Mouse (Mus musculus): Measurements from ENCODE around the gene Mnd1. TPM values are rescaled to one million over a fixed set of nuclear protein-coding genes. Genes with fewer than 3 reads are reported as not detected.

Mnd1 gene
- polyA plus RNA-seq, 1 experiment from 2014 or later: 5.3 TPM

DNA sequence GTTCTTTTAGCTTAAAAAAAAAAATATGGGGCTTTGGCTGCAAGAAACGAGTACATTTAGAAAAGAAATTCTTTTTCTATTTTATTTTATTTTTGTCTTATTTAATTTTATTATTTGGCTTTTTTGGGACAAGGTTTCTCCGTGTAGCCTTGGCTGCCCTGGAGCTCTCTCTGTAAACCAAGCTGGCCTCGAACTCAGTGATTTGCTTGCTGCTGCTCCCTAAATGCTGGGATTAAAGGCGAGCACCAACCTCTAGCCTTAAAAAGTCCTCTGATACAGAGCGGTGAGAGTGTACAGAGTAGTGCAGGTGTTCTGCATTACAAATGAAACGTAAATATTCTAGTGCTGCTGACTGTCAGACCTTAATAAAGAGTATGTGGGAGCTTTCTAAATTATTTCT is 519 bp upstream of the Mnd1 start:
- 58% methylated on average over 6 of the region's 6 CpGs for WGBS
- no peak overlapping the region for H3K9ac ChIP-seq
- no peaks in the 10 kb centered on the region for H3K9me3 ChIP-seq (replicated peaks)
- peaks cover 7% of the 10 kb centered on the region for H3K4me1 ChIP-seq
- peak overlapping the region; percentile 94 for H3K4me2 ChIP-seq
- no peak overlapping the region for H3K4me3 ChIP-seq
- no peak for ATAC-seq
- H3K27me3 ChIP-seq: no peaks in the 10 kb centered on the region
- H3K27ac ChIP-seq: no peak overlapping the region
- H3K36me3 ChIP-seq (ENCODE audit: poor library complexity, severe bottlenecking): peaks cover 25% of the 10 kb centered on the region

DNA sequence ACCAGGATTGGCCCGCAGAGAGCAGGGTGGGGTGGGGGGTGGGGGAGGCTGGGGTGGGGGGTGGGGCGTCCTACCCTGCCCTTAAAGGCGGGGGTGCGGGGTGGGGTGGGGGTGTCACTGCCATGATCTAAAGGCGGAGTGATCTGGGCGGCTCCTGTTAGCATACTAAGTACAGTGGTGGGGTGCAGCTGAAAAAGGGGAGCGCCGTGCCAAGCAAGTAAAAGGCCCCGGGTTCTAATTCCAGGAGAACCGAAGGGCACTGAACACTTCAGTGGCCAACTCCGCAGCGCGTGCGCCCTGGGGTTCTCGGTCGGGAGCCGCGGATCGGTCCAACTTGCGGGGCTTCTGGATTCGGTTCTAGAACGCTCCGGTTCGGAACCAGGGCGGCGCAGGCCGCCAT is 440 bp downstream of the Mnd1 start:
- ATAC-seq: no peak; the same call in none of the 2 replicates
- peak overlapping the region; percentile 70 for H3K9ac ChIP-seq
- H3K27me3 ChIP-seq: no peaks in the 10 kb centered on the region
- peak overlapping the region; percentile 94 for H3K4me2 ChIP-seq
- peaks cover 7% of the 10 kb centered on the region for H3K4me1 ChIP-seq
- peak overlapping the region; percentile 50 for H3K4me3 ChIP-seq
- peaks cover 17% of the 10 kb centered on the region for H3K36me3 ChIP-seq (ENCODE audit: poor library complexity, severe bottlenecking)
- WGBS: under 1% methylated on average over 24 of the region's 27 CpGs
- H3K27ac ChIP-seq: no peak overlapping the region
- H3K9me3 ChIP-seq (replicated peaks): no peaks in the 10 kb centered on the region

DNA sequence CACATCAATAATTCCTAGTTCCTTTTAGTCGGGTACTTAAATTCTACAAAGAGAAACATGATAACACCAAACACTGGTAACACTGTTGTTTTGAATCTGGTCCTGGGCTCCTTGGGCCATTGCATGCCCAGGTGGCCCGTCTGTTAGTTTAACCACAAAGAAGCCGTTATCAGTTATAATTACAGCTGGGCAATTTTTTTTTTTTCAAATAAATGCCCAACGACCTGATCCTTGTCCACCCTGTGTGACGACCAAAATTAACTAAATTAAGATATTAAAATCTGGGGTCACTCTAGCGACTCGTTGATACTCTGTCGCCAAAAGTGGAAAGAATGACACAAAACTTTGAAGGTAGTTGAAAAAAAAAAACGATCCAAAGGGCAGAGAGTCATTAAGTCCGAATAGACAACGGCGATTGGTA is 855 bp downstream of the Mnd1 start:
- 16% methylated on average over 12 of the region's 12 CpGs for WGBS
- ATAC-seq: no peak
- no peaks in the 10 kb centered on the region for H3K27me3 ChIP-seq
- no peak overlapping the region for H3K9ac ChIP-seq
- peak overlapping the region; percentile 50; the same call in 1 of the 2 replicates for H3K4me3 ChIP-seq
- peaks cover 7% of the 10 kb centered on the region for H3K4me1 ChIP-seq
- peaks cover 13% of the 10 kb centered on the region for H3K36me3 ChIP-seq (ENCODE audit: poor library complexity, severe bottlenecking)
- H3K9me3 ChIP-seq (replicated peaks): no peaks in the 10 kb centered on the region
- no peak overlapping the region for H3K27ac ChIP-seq
- peak overlapping the region; percentile 94 for H3K4me2 ChIP-seq

DNA sequence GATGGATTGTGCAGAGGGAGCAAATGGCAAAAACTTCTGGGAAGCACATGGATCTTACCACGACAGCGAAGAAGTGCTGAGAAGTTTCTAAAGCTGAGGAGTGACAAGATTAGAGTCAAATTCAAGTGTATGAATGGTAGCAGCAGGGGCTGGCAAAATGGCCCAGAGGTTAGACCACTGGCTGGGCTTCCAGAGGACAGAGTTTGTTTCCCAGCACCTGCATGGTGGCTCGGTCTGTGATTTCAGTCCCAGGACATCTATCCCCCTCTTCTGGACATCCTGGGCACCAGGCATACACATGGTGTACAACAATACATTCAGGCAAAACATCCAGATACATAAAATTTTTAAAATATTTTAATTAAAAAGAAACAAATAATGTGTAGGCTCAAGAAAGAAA is 5.8 kb downstream of the Mnd1 start:
- Histone ChIP-seq H3K4me1 (no peaks in the 10 kb centered on the region), H3K27ac (no peak overlapping the region), H3K4me2 (no peak overlapping the region), H3K4me3 (no peak overlapping the region), H3K9ac (no peak overlapping the region), H3K9me3 (replicated peaks) (no peaks in the 10 kb centered on the region), H3K27me3 (no peaks in the 10 kb centered on the region), H3K36me3 (ENCODE audit: poor library complexity, severe bottlenecking) (no peaks in the 10 kb centered on the region)
- no peak for ATAC-seq
- 96% methylated on average over 3 of the region's 3 CpGs for WGBS

DNA sequence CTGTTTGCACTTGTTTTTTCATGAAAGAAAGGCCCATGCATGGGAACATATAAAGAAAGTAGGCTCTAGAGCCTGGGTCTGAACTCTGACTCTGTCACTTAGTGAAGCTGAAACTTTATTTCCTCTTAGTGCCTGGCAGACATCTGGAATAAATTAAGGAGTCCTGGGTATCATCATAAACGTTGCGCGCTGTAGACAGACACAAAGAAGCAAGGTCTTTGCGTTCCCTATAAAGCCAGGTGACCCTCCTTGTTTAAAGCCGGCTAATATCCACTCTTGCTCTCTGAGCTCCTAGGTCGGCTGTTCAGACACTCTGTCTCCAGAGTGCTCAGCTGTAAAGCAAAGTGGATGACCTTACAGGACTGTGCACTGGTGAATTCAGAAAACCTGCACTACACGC is 14.6 kb downstream of the Mnd1 start:
- Histone ChIP-seq H3K4me3 (no peak overlapping the region), H3K9me3 (replicated peaks) (no peaks in the 10 kb centered on the region), H3K27ac (no peak overlapping the region), H3K4me1 (no peaks in the 10 kb centered on the region), H3K9ac (no peak overlapping the region), H3K36me3 (ENCODE audit: poor library complexity, severe bottlenecking) (no peaks in the 10 kb centered on the region), H3K27me3 (no peaks in the 10 kb centered on the region), H3K4me2 (no peak overlapping the region)
- no peak for ATAC-seq
- 91% methylated on average over 7 of the region's 7 CpGs for WGBS

DNA sequence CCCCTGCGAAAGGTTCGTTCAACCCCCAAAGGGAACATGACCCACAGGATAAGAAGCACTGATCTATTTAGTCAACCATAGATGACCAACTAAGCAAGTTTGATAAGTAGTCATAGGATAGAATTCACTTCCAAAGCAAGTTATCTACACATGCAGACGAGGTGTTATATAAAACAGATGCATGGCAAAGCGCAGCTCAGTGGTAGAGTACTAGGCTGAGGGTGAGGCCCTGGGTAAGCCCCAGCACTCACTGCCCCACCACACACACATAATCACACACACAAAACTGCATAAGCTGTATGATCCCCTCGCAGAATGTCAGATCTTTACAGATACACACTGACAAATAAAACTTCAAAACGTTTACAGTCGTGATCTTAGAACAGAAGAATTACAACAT is 19.1 kb downstream of the Mnd1 start:
- WGBS: 92% methylated on average over 7 of the region's 7 CpGs
- Histone ChIP-seq H3K9ac (no peak overlapping the region), H3K27ac (no peak overlapping the region), H3K4me2 (no peak overlapping the region), H3K4me1 (no peaks in the 10 kb centered on the region), H3K27me3 (no peaks in the 10 kb centered on the region), H3K36me3 (ENCODE audit: poor library complexity, severe bottlenecking) (no peaks in the 10 kb centered on the region), H3K4me3 (no peak overlapping the region), H3K9me3 (replicated peaks) (no peaks in the 10 kb centered on the region)
- no peak for ATAC-seq

DNA sequence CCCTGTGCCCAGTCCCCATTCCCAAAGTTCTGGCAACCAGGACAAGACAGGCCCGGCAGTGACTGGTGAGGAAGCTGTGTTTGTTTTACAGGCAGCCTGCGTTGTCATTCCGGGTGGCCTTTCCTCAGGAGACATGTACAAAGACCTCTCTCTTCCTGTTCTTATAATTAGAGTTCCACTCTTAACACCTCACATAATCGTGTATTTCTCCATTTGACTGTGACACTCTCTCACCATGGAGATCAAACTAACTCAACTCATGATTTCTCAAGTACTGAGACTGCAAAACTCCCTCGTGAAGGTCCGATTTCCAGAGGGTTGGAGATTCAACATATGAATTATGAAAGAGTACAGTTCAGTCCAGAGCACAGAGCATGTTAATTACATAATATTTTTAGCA is 19.7 kb downstream of the Mnd1 start:
- H3K36me3 ChIP-seq (ENCODE audit: poor library complexity, severe bottlenecking): no peaks in the 10 kb centered on the region
- no peak overlapping the region for H3K9ac ChIP-seq
- no peaks in the 10 kb centered on the region for H3K9me3 ChIP-seq (replicated peaks)
- no peaks in the 10 kb centered on the region for H3K27me3 ChIP-seq
- WGBS: 76% methylated on average over 6 of the region's 6 CpGs
- H3K4me3 ChIP-seq: no peak overlapping the region
- no peak for ATAC-seq
- no peak overlapping the region for H3K27ac ChIP-seq
- H3K4me2 ChIP-seq: no peak overlapping the region
- H3K4me1 ChIP-seq: no peaks in the 10 kb centered on the region

DNA sequence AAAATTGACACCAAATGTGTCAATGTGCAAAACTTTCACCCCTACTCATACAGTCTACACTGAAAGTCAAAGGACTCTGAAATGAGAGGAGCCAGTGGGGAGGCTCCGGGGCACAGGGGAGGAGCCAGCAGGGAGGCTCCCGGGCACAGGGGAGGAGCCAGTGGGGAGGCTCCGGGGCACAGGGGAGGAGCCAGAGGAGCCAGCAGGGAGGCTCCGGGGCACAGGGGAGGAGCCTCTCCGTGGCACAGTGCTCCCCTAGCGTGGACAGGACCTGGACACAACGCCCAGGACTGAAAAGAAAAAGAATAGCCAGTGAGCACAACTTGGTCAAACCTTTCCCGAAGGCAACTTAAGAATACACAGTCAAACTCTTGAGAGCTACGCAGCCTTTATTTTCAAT is 20.2 kb downstream of the Mnd1 start:
- no peak overlapping the region for H3K27ac ChIP-seq
- H3K36me3 ChIP-seq (ENCODE audit: poor library complexity, severe bottlenecking): no peaks in the 10 kb centered on the region
- H3K9ac ChIP-seq: no peak overlapping the region
- no peak overlapping the region for H3K4me2 ChIP-seq
- H3K4me3 ChIP-seq: no peak overlapping the region
- no peaks in the 10 kb centered on the region for H3K9me3 ChIP-seq (replicated peaks)
- no peak; the same call in 1 of the 2 replicates for ATAC-seq
- 31% methylated on average over 9 of the region's 9 CpGs for whole genome bisulfite sequencing
- no peaks in the 10 kb centered on the region for H3K4me1 ChIP-seq
- no peaks in the 10 kb centered on the region for H3K27me3 ChIP-seq

DNA sequence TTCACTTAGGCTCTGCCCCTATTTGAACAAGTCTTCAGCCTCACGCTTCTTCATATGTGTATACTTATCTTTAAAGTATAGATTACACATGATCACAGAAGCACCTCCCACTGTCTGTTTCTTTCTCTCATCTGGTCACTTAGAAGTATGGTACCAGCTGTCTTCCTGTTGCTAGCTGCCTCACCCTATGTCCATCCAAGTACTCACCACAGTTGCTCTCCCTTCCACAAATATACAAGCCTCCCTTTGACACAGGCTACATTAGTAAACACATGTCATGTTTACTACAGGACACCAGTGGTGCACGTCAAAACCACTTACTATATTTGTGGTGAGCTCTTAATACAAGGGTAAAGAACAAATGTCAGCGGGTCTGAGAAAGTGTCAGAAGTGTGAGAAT is 24.2 kb downstream of the Mnd1 start:
- ATAC-seq: no peak

DNA sequence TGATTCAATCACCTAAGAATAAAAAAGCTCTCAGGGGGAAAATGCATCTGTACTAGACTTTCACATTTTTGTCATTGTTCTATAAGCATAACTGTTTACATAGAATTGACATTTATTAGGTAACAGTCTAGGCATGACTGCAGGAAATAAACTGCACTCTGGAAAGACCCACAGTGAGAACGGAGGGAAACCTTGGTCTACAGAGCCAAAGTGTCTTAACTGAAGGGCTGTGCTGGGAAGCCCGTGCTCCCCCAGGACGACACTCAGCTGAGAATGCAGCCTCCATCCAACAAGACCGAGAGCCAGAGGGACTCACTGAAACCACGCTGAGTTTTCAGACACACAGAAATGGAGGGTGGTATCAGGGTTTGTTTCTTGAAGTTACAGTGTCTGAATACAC is 24.8 kb downstream of the Mnd1 start:
- ATAC-seq: no peak
- no peaks in the 10 kb centered on the region for H3K4me1 ChIP-seq
- 82% methylated on average over 5 of the region's 5 CpGs for WGBS
- H3K9me3 ChIP-seq (replicated peaks): no peaks in the 10 kb centered on the region
- no peak overlapping the region for H3K27ac ChIP-seq
- H3K9ac ChIP-seq: no peak overlapping the region
- no peak overlapping the region for H3K4me3 ChIP-seq
- H3K27me3 ChIP-seq: no peaks in the 10 kb centered on the region
- no peak overlapping the region for H3K4me2 ChIP-seq
- no peaks in the 10 kb centered on the region for H3K36me3 ChIP-seq (ENCODE audit: poor library complexity, severe bottlenecking)

More for the DNA sequence above, 24.2 kb downstream of the Mnd1 start:
- Histone ChIP-seq H3K4me3 (no peak overlapping the region), H3K4me1 (no peaks in the 10 kb centered on the region), H3K27me3 (no peaks in the 10 kb centered on the region), H3K9me3 (replicated peaks) (no peaks in the 10 kb centered on the region), H3K9ac (no peak overlapping the region), H3K4me2 (no peak overlapping the region), H3K36me3 (ENCODE audit: poor library complexity, severe bottlenecking) (no peaks in the 10 kb centered on the region), H3K27ac (no peak overlapping the region)
- 93% methylated on average over 3 of the region's 3 CpGs for WGBS

DNA sequence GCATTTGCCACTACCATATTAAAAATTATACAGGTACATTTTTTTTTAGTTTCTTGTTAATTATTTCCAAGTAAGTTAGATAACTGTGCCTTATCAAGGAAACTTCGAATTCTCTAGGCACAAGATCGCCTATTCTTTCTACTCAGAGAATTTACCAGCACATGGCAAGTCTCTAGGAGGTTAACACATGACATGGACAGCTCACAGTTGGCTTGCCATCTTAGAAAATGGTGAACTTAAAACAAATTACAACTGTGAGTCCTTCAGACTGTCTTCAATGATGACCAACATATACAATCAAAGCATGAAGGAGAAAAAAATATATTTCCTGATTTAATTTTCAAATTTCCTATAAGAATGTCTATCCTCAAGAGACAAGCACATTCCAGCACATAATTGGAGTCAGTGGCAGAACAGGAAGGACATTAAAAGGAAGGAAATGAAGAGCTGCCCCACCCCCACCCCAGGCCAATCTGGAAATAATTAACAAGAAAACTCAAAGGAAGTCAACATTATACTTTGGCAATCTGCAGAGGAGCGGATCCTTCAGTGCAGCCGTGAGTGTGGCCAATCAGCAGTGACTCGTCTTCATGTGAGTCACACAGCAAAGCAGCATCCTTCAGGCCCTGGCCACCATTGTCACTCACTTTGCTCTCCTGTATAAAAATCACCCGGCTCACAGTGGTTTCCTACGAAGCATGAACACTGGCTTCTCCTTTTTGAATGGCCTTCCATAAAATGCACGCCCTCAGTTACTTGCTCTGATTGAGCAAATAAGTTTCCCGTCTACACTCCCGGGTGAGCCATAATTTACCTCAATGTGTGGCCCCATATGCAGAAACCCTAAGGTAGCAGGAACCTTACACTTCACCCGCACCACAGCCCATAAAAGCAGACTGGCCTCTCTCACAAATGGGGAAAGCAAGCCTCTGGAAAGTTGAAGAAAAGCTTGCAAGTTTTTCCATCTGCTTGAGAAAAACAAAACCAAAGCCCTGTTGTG is 26.4 kb downstream of the Mnd1 start:
- H3K9ac ChIP-seq: no peak overlapping the region
- no peak for ATAC-seq

DNA sequence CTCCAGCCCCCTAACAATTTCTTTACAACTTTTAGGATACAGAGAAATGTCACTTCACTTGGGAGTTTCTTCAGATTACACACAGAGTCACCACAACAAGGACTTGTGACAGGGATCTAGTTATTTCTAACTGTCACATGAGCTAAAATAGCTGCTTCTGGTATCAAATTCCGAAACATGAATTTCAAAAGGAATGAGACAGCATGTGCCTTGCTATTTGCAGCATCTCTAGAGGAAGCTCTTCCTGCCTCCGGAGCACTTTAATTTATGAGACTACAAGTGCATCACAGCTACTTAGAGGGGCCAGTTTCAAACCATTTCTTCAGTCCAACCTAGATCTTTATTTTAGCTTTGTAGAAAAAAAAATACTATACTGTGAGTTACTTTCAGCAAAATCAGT is 28.2 kb downstream of the Mnd1 start:
- 91% methylated on average over 2 of the region's 2 CpGs for WGBS
- Histone ChIP-seq H3K4me1 (no peaks in the 10 kb centered on the region), H3K9ac (no peak overlapping the region), H3K36me3 (ENCODE audit: poor library complexity, severe bottlenecking) (no peaks in the 10 kb centered on the region), H3K9me3 (replicated peaks) (no peaks in the 10 kb centered on the region), H3K4me2 (no peak overlapping the region), H3K4me3 (no peak overlapping the region), H3K27me3 (no peaks in the 10 kb centered on the region), H3K27ac (no peak overlapping the region)
- no peak for ATAC-seq

More for the DNA sequence above, 26.4 kb downstream of the Mnd1 start:
- no peaks in the 10 kb centered on the region for H3K27me3 ChIP-seq
- H3K4me2 ChIP-seq: no peak overlapping the region
- 79% methylated on average over 11 of the region's 11 CpGs for WGBS
- H3K9me3 ChIP-seq (replicated peaks): no peaks in the 10 kb centered on the region
- H3K36me3 ChIP-seq (ENCODE audit: poor library complexity, severe bottlenecking): no peaks in the 10 kb centered on the region
- H3K4me3 ChIP-seq: no peak overlapping the region
- no peak overlapping the region for H3K27ac ChIP-seq
- no peaks in the 10 kb centered on the region for H3K4me1 ChIP-seq
